19 mouse cellular contexts compared by ENCODE assay signal in genomic region chr9:113977225-113977840, GRCm38 (mm10).
"Had no signal": no experiment of that assay in that cellular context is flagged by ENCODE, and none has a peak within 500 bp of the region (broad histone marks: within the 10 kb centered on the region; RNA-seq: fewer than 3 reads in every experiment).

No protein-coding gene starts in this region.

- DNase-seq: kidney, adult 18-20 months; kidney, postnatal 4 days; left cerebral cortex, postnatal 4 days; liver, postnatal 0 days; right cerebral cortex, postnatal 25 days; spleen, adult 18-20 months; thymus, postnatal 25 days had no signal

- H3K4me1 ChIP-seq: limb, embryonic 12.5 days; lung, embryonic 15.5 days; stomach, embryonic 15.5 days had no signal

- ATAC-seq: inflammation-experienced regulatory T-cells, adult 6 months; intestine, embryonic 16.5 days; liver, postnatal 0 days; midbrain, embryonic 13.5 days; midbrain, embryonic 16.5 days had no signal

- H3K27ac ChIP-seq: limb, embryonic 12.5 days; limb, embryonic 15.5 days; liver, embryonic 14.5 days; lung, embryonic 15.5 days; midbrain, embryonic 10.5 days; midbrain, embryonic 13.5 days; stomach, embryonic 15.5 days had no signal

- H3K4me2 ChIP-seq: limb, embryonic 12.5 days; limb, embryonic 15.5 days; liver, embryonic 11.5 days; lung, embryonic 15.5 days; midbrain, embryonic 13.5 days; stomach, embryonic 15.5 days had no signal

- H3K4me3 ChIP-seq: limb, embryonic 12.5 days; limb, embryonic 15.5 days; lung, embryonic 15.5 days; megakaryocyte, embryonic 14.5 days; midbrain, embryonic 10.5 days; midbrain, embryonic 13.5 days; stomach, embryonic 15.5 days had no signal

- H3K27me3 ChIP-seq: limb, embryonic 12.5 days; limb, embryonic 15.5 days; lung, embryonic 15.5 days; megakaryocyte, embryonic 14.5 days; midbrain, embryonic 13.5 days; stomach, embryonic 15.5 days had no signal

- H3K9me3 ChIP-seq: limb, embryonic 12.5 days; limb, embryonic 15.5 days; lung, embryonic 15.5 days; midbrain, embryonic 10.5 days; midbrain, embryonic 13.5 days; stomach, embryonic 15.5 days had no signal

- H3K9ac ChIP-seq: limb, embryonic 12.5 days; limb, embryonic 15.5 days; liver, embryonic 14.5 days; liver, postnatal 0 days; lung, embryonic 15.5 days; midbrain, embryonic 13.5 days; stomach, embryonic 15.5 days had no signal
